In genomic region chr3:110055433-110055832, GRCm38 (mm10) we compare ENCODE assay signal across 29 mouse cellular contexts.
DNase-seq lines count a peak whose midpoint lies in the region; ATAC-seq and TF ChIP-seq lines count a peak whose summit lies in the region.
"Had no signal": no experiment of that assay in that cellular context is flagged by ENCODE, and none has a peak within 500 bp of the region (broad histone marks: within the 10 kb centered on the region; RNA-seq: fewer than 3 reads in every experiment).

No protein-coding gene starts in this region.

- no peaks in the 10 kb centered on the region for H3K27me3 ChIP-seq in forebrain, embryonic 14.5 days (replicated peaks; ENCODE audit: control insufficient read depth, insufficient read depth, low read length)
- no peaks in the 10 kb centered on the region for H3K27me3 ChIP-seq in forebrain, embryonic 10.5 days (ENCODE audit: poor library complexity, severe bottlenecking)
- no peaks in the 10 kb centered on the region for H3K27me3 ChIP-seq in forebrain, postnatal 0 days (ENCODE audit: insufficient read depth, low read length)
- H3K27me3 ChIP-seq in kidney, embryonic 16.5 days (ENCODE audit: insufficient read depth, low read length): no peaks in the 10 kb centered on the region
- H3K27me3 ChIP-seq: CH12.LX; embryonic facial prominence, embryonic 12.5 days; embryonic facial prominence, embryonic 15.5 days; heart, embryonic 12.5 days; heart, embryonic 15.5 days; hindbrain, embryonic 13.5 days; intestine, embryonic 15.5 days; Patski had no signal

- H3K4me2 ChIP-seq in forebrain, embryonic 14.5 days (ENCODE audit: low read length): no peak overlapping the region
- no peak overlapping the region for H3K4me2 ChIP-seq in forebrain, postnatal 0 days (ENCODE audit: low read depth)
- H3K4me2 ChIP-seq in kidney, embryonic 16.5 days (replicated peaks; ENCODE audit: low read depth, low read length): no peak overlapping the region
- H3K4me2 ChIP-seq: embryonic facial prominence, embryonic 12.5 days; embryonic facial prominence, embryonic 15.5 days; heart, embryonic 12.5 days; heart, embryonic 15.5 days; hindbrain, embryonic 13.5 days; intestine, embryonic 15.5 days had no signal

- no peak for ATAC-seq in forebrain, embryonic 14.5 days
- peak; percentile 70 for ATAC-seq in forebrain, postnatal 0 days
- no peak for ATAC-seq in kidney, embryonic 16.5 days (ENCODE audit: low FRiP score, low TSS enrichment)
- ATAC-seq: hindbrain, embryonic 16.5 days; intestine, embryonic 15.5 days; Patski had no signal

- DNase-seq in forebrain, embryonic 14.5 days (ENCODE audit: low spot score): peak; percentile 3
- DNase-seq in forebrain, embryonic 10.5 days (ENCODE audit: extremely low spot score, low spot score): no peak
- no peak for DNase-seq in layer of hippocampus, adult 2 months (ENCODE audit: low spot score in 2 of 2)
- DNase-seq in layer of hippocampus, adult 18-20 months (ENCODE audit: low spot score in 2 of 2): no peak
- DNase-seq in brain, embryonic 18.5 days (ENCODE audit: low read depth, low spot score): peak; percentile 4
- no peak for DNase-seq in forebrain, postnatal 0 days
- DNase-seq: adrenal gland, postnatal 10 days; adrenal gland, postnatal 36 days; B cell, adult 2 months; cerebellum, adult 18-20 months; cerebellum, adult 9-10 months; cerebellum, postnatal 14 days; gastrocnemius, postnatal 25 days; heart, adult 18-20 months; heart, postnatal 10 days; heart, postnatal 36 days; kidney, adult 11 months had no signal

- no peaks in the 10 kb centered on the region for H3K4me1 ChIP-seq in forebrain, embryonic 14.5 days (ENCODE audit: control insufficient read depth, insufficient read depth, low read length)
- H3K4me1 ChIP-seq in forebrain, embryonic 10.5 days: no peaks in the 10 kb centered on the region
- H3K4me1 ChIP-seq in forebrain, postnatal 0 days (ENCODE audit: insufficient read depth): no peaks in the 10 kb centered on the region
- no peaks in the 10 kb centered on the region for H3K4me1 ChIP-seq in kidney, embryonic 16.5 days (ENCODE audit: insufficient read depth, low read length)
- H3K4me1 ChIP-seq: embryonic facial prominence, embryonic 12.5 days; embryonic facial prominence, embryonic 15.5 days; heart, embryonic 12.5 days; heart, embryonic 15.5 days; hindbrain, embryonic 10.5 days; hindbrain, embryonic 13.5 days; intestine, embryonic 15.5 days had no signal

- WGBS in forebrain, embryonic 14.5 days: 87% methylated on average over 6 of the region's 6 CpGs
- 92% methylated on average over 6 of the region's 6 CpGs for WGBS in forebrain, embryonic 10.5 days
- WGBS in forebrain, postnatal 0 days: 71% methylated on average over 6 of the region's 6 CpGs
- WGBS in kidney, embryonic 16.5 days: 90% methylated on average over 6 of the region's 6 CpGs

- no peak overlapping the region for H3K27ac ChIP-seq in forebrain, embryonic 14.5 days (ENCODE audit: low read depth, low read length)
- H3K27ac ChIP-seq in forebrain, embryonic 10.5 days: no peak overlapping the region
- peak overlapping the region; percentile 48; the same call in 1 of the 2 replicates for H3K27ac ChIP-seq in layer of hippocampus, adult 2 months
- no peak overlapping the region for H3K27ac ChIP-seq in forebrain, postnatal 0 days (ENCODE audit: low read depth, low read length)
- no peak overlapping the region for H3K27ac ChIP-seq in kidney, embryonic 16.5 days (ENCODE audit: low read length)
- H3K27ac ChIP-seq: embryonic facial prominence, embryonic 12.5 days; embryonic facial prominence, embryonic 15.5 days; heart, embryonic 15.5 days; hindbrain, embryonic 10.5 days; hindbrain, embryonic 13.5 days; intestine, embryonic 15.5 days had no signal

- no peak overlapping the region for H3K4me3 ChIP-seq in forebrain, embryonic 14.5 days (ENCODE audit: low read depth, low read length)
- no peak overlapping the region for H3K4me3 ChIP-seq in forebrain, embryonic 10.5 days
- peak overlapping the region; percentile 23 for H3K4me3 ChIP-seq in layer of hippocampus, adult 2 months
- H3K4me3 ChIP-seq in forebrain, postnatal 0 days (ENCODE audit: low read depth, low read length): no peak overlapping the region
- no peak overlapping the region for H3K4me3 ChIP-seq in kidney, embryonic 16.5 days (ENCODE audit: low read length)
- H3K4me3 ChIP-seq: embryonic facial prominence, embryonic 12.5 days; embryonic facial prominence, embryonic 15.5 days; heart, embryonic 12.5 days; heart, embryonic 15.5 days; hindbrain, embryonic 10.5 days; hindbrain, embryonic 13.5 days; intestine, embryonic 15.5 days had no signal

- no peak overlapping the region for H3K9ac ChIP-seq in forebrain, embryonic 14.5 days (ENCODE audit: low read length)
- no peak overlapping the region for H3K9ac ChIP-seq in forebrain, postnatal 0 days
- no peak overlapping the region for H3K9ac ChIP-seq in kidney, embryonic 16.5 days (replicated peaks; ENCODE audit: low read length)
- H3K9ac ChIP-seq: embryonic facial prominence, embryonic 12.5 days; embryonic facial prominence, embryonic 15.5 days; heart, embryonic 12.5 days; heart, embryonic 15.5 days; hindbrain, embryonic 13.5 days; intestine, embryonic 15.5 days had no signal

- H3K36me3 ChIP-seq in forebrain, embryonic 14.5 days (ENCODE audit: control insufficient read depth, insufficient read depth, low read length): no peaks in the 10 kb centered on the region
- no peaks in the 10 kb centered on the region for H3K36me3 ChIP-seq in forebrain, embryonic 10.5 days (replicated peaks)
- no peaks in the 10 kb centered on the region for H3K36me3 ChIP-seq in forebrain, postnatal 0 days (ENCODE audit: insufficient read depth)
- no peaks in the 10 kb centered on the region for H3K36me3 ChIP-seq in kidney, embryonic 16.5 days (ENCODE audit: insufficient read depth, low read length)
- H3K36me3 ChIP-seq: embryonic facial prominence, embryonic 12.5 days; embryonic facial prominence, embryonic 15.5 days; G1E; heart, embryonic 12.5 days; heart, embryonic 15.5 days; hindbrain, embryonic 10.5 days; hindbrain, embryonic 13.5 days; intestine, embryonic 15.5 days had no signal

- TF ChIP-seq CTCF in layer of hippocampus, adult 2 months (conservative IDR thresholded peaks at IDR 0.05): no peak
- no peak for TF ChIP-seq CTCF in forebrain, postnatal 0 days (IDR thresholded peaks at IDR 0.05; ENCODE audit: low read depth)

- no peaks in the 10 kb centered on the region for H3K9me3 ChIP-seq in forebrain, embryonic 14.5 days (replicated peaks; ENCODE audit: control insufficient read depth, low read length)
- 0 out of 2 replicates have a peak, but pooled peaks cover 3% of the 10 kb centered on the region for H3K9me3 ChIP-seq in forebrain, embryonic 10.5 days
- H3K9me3 ChIP-seq in forebrain, postnatal 0 days (ENCODE audit: low read length): no peaks in the 10 kb centered on the region
- no peaks in the 10 kb centered on the region; the same call in 1 of the 2 replicates for H3K9me3 ChIP-seq in kidney, embryonic 16.5 days (ENCODE audit: low read length)
- H3K9me3 ChIP-seq: embryonic facial prominence, embryonic 12.5 days; embryonic facial prominence, embryonic 15.5 days; heart, embryonic 15.5 days; hindbrain, embryonic 10.5 days; hindbrain, embryonic 13.5 days; intestine, embryonic 15.5 days had no signal

Comparison
In these comparisons a context has a peak if more than half of its experiments do, and no peak if none do; other contexts are left out.
1. DNase-seq: peak in forebrain, embryonic 14.5 days (single experiment) and brain, embryonic 18.5 days (single experiment); none in forebrain, embryonic 10.5 days (single experiment), layer of hippocampus, adult 2 months (0 of 2), layer of hippocampus, adult 18-20 months (0 of 2) and forebrain, postnatal 0 days (single experiment).